Mouse (Mus musculus) kidney, postnatal 4 days (tissue): Measurements from ENCODE around the gene Artn.

ENCODE experiments used
- DNase-seq, 2 experiments: peaks; one replicate each; pipeline ENCODE4 v3.0.0; 2021; ENCODE audit warnings: mixed read lengths in 2 of 2

Artn gene

DNA sequence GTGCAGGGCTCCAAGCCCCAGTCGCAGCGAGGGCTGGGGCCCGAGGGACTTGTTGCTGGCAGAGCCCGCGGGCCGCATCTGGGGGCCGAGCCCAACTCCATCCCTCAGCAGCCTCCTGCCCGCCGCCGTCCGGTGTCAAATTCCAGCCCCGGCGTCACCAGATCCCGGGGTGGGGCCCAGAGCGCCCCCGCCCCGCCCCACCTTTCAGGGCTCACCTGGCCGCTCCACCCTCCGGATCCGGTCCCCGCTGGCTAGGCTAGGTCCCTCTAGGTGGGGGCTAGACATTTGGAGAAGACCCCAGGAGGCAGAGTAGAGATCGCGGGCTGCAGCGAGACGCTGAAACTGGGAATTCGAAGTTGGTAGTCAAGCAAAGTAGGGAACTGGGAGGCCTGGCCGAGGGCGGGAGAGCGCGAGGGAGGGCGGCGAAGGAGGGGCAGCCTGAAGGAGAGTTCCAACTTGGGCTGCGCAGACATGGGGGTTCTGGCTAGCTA, at the start of gene Artn:
Gene Artn (minus strand): TSS at position 373 of the 491 bp plus-strand sequence.
- peak; percentile 74 to 84 for DNase-seq

DNA sequence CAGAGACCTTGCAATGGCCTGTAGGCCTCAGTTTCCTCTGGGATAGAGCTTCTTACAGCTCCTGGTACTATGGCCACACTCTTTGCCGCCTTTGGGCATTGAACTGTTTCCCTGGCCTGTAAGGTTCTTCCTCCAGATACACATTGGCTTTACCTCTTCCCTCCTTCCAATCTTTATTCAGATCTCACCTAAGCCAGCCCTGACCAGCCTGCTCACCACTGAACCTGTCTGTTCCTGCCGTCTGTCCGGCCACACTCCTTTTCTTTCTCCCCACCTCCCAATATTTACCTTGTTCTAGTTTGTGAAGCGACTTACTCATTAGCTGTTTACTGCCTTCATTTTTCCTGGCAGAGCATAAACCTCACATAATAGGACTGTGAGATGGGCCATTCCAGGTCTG, 49.6 kb upstream of the Artn start:
- DNase-seq = no peak

DNA sequence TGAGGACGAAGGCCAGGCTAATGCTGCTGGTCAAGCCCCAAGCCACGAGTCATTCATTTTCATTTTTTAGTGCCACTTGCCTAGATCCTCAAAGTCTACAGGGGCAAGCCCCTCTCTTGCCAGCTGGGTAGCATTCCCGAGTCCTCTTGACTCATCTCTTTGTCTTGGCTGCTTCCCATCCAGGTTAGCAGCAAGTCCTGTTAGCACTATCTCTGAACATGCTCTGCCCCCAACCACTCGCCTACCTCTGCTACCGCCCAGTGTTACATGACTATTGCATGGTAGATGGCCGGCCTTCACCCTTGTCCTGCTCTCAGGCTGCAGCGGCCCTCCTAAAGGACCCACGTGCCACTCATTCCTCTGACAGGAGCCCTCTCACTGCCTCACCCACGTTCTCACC, 48.7 kb upstream of the Artn start:
- no peak for DNase-seq

DNA sequence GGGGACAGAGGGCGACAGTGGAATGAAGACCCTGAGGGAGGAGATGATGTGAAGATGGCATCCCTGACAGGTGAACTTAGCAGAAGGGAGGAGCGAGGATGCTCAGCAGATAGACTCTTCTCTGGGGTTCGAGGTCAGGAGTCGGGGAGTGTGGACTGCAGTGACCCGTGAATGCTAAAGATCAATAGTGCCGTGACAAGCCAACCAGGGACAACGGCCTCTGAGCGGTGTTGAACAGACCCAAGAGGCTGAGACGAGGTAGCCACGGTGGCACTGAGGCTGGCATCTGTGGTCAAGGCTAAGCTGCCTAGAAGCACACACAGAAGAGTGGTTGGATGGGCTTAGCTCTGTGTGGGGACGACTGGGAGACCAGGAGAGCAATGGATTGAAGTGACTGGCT, 48.3 kb upstream of the Artn start:
- no peak for DNase-seq

DNA sequence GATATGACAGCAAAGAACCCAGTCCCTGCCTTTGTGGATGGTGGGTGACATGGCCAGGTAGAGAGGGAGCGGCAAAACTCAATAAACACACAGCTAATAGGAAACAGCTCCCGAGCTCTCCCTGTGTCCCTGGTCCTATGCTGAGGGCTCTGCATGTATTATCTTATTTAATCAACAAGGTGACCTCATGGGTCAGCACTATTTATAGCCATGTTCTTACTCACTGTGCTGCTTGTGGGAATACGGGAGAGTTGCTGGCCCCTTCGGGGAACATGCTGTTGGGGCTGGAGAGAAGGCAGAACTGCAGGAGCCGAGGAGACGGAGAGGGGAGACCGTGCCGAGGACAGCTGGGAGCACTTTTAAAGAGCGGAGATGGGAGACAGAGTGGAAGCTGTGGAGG, 47.8 kb upstream of the Artn start:
- DNase-seq = no peak

DNA sequence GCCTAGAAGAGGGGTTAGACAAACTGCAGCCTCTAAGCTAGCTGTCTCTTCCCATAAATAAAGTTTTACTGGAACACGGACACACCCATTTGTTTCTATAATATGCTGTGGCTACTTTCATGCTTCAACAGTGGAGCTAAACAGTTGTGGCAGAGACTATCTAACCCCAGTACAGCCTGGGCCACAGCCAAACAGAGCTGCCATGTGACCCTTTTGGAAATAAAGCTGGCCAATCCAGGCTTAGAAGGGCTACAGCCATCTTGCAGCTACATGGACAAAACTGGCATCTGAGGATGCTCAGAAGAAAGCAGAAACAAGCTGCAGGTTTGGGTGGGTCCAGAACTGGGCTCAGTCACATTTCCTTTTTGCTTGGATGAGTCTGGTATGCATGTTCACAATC, 46.3 kb upstream of the Artn start:
- peak in 1 of 2 experiments; percentile 45 for DNase-seq

DNA sequence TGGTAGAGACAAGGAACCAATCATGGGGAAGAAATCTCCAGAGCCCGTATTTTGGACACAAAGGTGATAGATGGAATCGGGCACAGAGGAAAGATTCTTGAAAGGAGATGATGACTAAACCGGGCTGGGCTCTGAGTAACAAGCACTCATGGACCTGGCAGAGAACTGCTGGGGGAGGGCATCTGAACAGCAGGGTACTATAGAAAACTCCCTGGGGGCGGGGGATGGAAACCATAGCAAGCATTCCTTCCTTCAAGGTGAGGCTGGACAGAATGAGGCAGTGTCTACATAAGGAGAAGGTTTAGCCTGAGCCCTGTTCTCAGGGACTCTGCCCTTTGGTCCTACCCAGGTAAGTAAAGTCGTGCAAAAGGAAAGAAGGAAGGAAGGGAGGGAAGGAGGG, 45.2 kb upstream of the Artn start:
- no peak for DNase-seq

DNA sequence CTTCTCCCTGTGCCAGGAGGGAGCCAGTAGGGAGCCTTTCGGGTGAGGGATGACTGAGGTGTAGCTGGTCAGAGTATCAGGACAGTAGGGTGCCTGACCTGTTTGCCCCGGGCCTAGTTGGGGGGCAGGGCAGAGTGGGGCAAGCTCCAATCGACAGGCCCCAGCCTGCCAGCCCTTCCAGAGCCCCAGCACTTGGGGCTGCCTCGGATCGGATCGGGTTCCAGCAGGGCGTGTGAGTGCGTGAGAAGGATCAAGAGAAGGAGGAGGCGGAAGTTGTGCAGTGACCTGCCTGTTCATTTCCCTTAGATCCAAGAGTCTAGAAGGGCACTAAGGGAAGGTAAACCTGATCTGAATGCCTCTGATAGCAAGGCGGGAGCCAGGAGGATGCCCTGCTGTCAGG, 43.4 kb upstream of the Artn start:
- no peak for DNase-seq

DNA sequence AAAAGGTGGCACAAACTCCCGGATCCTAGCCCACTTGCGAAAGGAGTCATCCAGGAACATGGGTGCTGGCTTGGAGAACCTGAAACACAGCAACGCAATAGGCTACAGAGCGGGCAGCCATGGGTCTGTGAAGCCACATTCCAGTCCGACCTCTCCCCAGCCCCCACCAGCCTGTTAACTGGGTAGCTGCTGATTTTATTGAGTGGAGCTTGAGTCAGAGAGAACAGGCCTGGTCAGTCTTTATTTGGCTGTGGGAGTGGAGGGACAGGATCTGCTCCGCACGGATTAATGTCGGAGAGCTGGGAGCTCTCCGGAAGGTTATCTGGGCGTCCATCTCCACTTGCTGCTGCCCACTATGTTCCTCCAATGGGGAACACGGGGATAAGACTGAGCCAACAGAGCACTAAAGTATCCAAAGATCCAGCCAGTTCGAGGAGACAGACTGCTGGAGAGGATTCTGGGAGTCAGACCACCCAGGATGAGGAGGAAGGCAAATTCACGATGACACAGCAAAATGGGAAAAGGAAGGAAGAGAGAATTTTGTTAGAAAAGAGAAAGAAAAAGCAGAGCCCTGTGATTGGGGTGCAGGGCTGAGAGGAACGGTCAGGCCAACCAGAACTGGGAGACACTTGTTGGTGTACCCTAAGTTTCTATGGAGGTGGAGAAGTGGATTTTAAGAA, 34.9 kb upstream of the Artn start:
- DNase-seq = peak; percentile 16 to 24

DNA sequence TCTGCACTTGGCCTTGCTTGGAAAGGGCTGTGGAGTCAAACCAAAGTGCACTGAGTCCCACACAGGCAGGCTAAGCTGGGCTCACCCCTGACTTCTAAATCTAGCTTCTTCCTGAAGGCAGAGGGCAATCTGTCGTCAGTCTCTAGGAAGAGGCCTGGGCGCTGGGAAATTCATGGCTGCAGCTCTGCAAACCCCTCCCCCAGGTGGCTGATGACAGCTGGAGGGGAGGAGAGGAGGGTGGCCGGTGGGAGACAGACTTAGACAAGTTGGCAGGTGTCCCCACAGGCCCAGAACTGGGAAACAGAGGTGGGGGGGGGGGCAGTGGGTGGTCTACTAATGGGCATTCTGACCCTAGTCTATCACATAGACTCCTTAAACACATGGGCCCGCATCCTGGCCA, 27.9 kb upstream of the Artn start:
- no peak for DNase-seq

DNA sequence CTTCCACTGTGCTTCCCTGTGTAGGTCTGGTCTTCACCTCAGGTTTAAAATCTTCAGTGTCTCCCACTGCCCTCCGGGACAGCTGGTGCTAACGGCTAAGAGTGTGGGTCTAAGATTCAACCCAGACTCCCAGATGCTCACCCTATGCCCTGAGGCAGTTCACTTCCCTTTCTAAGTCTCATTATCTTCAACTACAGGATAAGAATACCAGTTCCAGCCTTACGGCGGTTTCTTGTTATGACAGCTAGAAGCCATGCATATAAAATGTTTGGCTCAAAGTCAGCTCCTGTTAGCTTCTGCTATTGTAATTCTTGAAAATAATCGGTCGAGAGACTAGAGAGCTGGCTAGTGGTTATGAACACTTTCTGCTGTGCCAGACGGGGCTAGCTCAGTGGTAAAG, 17.9 kb upstream of the Artn start:
- DNase-seq = no peak

DNA sequence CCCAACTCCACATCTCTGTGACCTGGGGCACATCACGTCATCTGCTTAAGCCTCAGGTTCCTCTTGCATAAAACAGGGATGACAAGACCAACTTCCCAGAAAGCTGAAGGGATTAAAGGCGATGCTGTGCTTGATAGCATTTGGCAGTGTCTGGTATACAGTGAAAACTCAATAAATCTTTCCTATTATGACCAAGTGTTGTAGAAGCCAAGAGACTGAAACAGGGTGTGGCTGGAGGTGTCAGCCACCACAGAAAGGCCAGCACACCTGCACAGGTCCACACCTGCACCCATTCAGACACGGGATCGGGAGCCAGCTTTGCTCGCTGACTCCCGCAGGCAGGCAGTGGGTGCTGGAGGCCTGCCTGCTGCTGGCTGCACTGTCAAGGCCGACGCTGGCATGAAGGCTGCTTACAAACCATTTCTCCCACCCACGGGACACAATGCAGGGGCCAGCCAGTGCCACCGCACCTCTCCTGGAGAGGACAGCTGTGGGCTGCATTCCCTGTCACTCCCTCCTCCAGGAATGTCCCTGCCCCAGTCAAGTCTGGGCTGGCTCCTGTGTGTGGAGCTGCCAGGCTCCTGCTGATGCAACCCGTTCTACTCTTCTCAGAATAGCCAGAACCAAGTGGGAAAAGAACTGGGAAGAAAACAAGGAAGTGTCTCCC, 17.2 kb upstream of the Artn start:
- DNase-seq = peak in 1 of 2 experiments; percentile 29

DNA sequence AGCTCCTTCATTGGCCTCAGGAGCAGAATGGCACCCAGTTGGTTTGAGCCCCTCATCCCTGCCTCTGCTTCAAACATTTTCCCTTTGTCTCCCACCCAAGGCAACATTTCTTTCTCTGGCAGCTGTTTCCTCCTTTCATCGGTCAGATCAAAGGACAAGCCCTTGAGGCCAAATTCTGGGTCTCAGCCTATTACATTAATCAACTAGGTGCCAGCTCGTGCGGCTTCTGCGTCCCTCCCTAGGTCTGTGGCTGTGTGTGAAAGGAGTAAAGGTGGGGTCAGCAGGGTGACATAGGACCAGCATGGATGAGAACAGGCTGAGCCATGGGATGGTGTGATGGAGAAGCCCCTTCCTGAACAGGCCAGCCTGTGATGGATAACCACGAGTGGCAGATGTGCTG, 13.8 kb upstream of the Artn start:
- DNase-seq = no peak

DNA sequence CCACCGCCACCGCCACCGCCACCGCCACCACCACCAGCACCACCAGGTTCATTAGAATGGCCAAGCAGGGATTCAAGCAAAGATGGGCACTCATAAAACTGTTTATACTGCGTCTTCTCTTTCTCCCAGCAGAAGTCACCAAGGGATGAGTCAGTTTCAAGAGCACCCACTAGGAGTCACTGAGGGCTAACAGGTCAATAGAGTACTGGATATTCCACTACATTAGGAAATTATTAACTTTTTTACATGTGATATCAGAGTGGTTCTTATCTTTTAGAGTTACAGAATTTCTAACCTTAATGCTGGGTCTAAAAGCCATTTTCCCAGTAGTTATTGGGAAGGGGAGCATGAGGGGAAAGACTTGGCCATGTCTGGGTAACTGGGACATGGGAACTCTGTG, 7.4 kb upstream of the Artn start:
- DNase-seq = no peak

DNA sequence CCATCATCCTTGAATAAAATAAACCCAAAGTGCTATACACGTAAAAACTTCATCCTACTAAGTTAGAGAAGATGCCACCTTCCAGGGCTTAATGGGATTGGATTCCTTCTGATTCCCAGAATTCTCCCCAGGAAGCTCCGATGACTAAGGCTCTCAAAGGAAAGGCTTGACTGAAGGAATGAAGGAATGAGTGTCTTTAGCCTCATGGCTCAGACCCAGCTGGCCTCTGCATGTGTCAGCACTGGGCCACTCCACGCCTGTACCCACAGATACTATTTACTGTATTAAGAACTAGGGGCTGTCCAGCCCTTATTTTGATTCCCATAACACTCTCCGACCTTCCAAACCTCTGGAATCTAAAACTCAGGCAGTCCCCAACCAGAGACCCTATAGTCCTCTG, 4.5 kb upstream of the Artn start:
- no peak for DNase-seq

DNA sequence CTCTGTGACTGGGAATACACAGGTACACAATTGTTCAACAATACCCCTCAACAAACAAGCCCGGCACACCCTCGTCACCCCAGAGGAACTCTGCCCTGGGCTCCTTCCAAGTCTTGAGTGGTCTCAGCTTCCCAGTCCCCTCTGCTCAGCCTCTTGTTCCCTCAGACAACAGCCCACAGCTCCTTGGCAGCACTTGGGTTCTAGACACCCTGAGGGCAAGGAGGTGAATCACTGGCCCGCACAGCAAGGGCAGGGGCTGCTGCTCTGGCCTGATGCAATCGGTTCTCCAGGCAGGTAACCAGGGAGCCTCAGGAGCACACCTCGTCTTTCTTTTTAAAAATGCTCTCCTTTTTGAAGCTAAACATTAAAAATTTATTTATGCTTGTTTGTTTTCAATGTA, 3.7 kb upstream of the Artn start:
- no peak for DNase-seq

DNA sequence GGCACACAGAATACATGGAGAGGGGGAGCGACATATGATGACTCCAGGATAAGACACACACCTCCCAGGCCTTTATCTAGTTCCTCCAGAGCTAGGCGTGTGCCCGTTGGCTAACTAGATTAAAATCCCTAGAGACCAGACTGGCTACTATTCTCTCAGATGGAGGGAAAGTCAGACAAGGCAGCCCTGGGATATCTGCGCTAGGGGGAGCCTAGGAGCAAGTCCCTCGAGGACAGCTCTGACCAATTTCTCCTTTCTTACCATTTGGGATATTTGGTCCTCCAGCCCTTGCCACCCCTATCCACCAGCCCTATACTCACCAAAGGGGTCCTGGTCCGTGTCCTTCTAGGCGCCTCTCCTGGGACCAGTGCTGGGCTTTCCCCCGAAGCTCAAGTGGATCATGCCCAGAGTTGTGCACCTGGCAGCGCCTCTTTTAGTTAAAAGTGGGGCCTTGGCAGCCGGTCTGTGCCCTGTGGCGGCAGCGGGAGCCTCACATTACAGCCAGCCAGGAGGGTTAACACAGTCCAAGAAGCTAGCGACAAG, 793 bp downstream of the Artn start:
- peak; percentile 79 to 84 for DNase-seq

DNA sequence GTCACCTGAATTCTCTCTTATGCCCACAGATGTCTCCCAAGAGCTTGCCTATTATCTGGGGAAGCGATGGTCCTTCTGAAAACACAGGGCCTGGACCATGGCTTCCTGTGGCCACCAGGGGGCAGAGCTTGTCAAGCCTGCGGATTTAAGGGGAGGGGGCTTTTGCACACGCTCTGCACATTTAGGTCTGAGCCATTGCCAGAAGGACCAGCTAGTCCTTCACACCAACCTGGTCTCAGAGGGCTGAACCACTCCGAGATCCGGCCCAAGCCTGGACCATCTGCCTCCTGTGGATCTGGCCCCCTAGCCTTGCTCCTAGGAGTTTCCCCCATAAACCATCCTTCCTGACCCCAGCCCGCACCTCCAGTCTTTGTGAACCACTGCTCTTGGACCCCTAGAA, 1.3 kb downstream of the Artn start:
- DNase-seq = peak; percentile 66 to 71

DNA sequence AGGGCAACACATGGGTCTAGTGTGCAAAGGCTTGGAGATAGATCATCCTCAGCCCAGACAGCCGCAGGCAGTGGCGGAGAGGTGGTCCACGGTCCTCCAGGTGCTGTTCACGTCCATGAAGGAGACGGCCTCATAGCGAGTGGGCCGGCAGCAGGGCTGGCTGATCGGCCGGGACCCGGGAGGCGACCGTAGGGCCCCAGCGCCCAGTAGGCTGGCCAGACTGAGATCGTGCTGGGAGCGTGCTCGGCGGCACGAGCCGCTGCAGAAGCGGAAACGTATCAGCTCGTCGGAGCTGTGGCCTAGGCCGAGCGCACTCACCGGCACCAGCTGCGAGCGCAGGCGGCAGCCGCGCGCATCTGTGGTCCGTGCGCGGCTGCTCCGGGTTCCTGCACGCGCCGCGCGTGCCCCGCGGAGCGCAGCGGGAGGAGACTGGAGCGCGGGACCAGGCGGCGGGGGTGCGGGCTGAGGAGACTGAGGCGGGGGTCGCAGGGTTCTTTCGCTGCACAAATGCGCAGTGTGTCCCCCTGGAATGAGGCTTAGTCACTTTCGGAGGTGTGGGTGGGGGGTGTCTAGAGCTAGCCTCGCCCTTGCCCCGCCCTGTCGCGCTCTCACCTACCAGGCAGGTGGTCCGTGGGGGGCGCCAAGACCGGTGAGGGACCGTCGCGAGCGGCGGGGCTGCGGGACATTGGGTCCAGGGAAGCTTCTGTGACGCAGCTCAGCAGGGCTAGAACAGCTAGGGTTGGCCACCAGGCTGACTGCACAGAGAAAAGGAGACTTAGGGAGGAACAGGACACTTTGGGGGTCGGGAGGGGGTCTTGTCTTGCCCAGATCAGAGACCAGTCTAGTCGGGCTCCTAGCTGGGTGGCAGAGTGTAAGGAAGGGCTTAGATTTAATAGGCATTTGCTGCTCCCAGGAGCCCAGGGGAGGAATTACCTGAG, 2.7 kb downstream of the Artn start:
- DNase-seq = peak; percentile 63 to 77

DNA sequence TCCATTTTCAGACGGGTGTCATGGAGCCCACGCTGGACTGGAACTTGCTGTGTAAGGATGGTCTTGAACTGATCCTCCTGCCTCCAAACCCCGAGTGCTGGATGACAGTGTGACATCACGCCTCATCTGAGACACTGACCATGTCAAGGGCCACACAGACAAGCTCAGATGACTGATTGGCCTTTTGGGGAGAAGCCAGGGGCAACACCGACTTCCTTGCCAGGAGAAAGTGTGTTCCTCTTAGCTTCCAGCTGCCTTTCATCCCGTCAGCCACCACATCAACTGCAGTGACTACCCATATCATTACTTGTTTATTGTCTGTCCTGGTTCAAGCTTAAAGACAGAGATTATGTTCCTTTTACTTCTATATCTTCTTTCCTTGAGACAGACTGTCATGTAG, 4.6 kb downstream of the Artn start:
- no peak for DNase-seq

DNA sequence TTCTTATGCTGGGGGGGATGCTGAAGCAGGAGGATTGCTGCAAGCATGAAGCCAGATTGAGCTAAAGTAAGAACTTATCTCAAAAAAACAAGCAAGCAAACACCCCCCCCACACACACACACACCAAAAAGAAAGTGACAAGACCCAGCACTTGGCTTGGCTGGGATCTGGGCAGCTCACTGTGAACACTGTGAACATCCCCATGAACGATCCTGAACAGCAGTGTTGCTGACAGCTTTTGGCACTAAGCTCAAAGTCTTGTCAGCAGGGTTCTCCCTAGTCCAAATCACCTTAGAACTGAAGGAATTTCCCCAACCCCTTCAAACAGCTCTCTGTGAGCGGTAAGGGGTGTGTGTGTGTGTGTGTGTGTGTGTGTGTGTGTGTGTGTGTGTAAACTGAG, 6.1 kb downstream of the Artn start:
- no peak for DNase-seq

DNA sequence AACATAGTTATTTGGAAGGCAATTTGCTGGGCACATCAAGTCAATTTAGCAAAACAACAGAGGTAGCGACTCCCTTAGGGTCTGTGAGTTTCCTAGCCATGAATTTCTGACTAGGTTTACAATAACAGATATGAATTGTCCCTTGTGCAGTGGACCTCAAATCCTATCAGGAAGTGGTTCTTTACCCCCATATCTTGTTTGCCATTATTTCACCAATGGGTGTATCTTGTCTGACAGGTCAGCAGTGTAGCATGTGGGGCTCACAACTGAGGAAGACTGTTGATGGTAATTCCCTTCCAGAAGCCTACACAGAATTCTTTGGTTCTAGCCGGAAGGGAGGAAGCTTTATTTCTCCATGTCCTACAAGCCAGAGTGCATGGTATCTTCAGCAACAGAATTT, 8.2 kb downstream of the Artn start:
- DNase-seq = no peak

DNA sequence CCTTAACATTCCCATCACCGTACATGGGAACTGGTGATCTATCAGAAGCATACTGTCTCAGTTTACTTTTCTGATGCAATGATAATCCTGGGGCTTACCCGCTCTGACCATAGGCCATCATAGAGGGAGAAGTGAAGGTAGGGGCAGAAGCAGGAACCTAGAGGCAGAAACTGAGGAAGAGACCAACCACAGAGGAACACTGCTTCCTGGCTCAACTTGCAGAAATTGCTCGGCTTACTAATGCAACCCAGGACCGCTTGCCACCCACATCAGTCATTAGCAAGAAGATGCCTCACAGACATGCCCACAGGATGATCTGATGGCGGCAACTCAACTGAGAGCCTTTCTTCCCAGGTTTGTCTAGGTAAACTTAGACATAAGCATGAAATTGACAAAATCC, 10.8 kb downstream of the Artn start:
- DNase-seq = no peak
